Mouse (Mus musculus): ENCODE measurements around the gene Pabpn1. TPM values are rescaled to one million over a fixed set of nuclear protein-coding genes. Genes with fewer than 3 reads are reported as not detected.
A peak's percentile ranks its signal among the peaks of the same experiment; 100 is the strongest.

Gene Pabpn1
- polyA plus RNA-seq, 1 experiment, result 219 TPM

DNA sequence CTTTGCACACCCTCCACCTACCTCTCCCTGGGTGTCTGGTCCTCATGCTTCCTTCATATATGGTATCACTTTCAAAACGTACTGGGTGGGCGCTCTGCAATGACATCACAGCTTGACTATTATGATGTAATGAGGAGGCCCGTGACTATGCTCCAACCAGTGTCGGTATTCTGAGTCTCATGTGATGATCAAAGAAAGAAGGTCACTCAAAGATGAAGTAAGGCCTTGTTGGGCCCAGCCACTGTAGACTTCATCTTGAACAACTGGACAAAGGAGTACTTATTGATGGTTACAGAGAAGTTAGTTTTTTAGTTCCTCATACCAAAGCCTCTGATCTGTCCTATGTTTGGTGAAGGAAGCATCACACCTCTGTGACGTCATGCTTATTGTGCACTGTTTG is 21.4 kb upstream of the Pabpn1 start, which contains the start of gene Homez:
Homez (minus strand) TSS at position 101 of the 400 bp plus-strand sequence.
- DNase-seq, result no peak
- Histone ChIP-seq H3K4me3 (ENCODE audit: control insufficient read depth, insufficient read depth, low read length) (no peak within 1 kb of the TSS), H3K36me3 (ENCODE audit: control insufficient read depth, insufficient read depth, low read length) (no peaks in the 10 kb centered on the region), H3K27ac (ENCODE audit: control insufficient read depth, insufficient read depth, low read length) (no peak within 1 kb of the TSS), H3K27me3 (ENCODE audit: control insufficient read depth, insufficient read depth, low read length) (no peaks in the 10 kb centered on the region; the same call in 1 of the 2 replicates), H3K4me1 (replicated peaks; ENCODE audit: control insufficient read depth, insufficient read depth, low read length) (peaks cover 5% of the 10 kb centered on the region)
- TF ChIP-seq CTCF (IDR thresholded peaks at IDR 0.05; ENCODE audit: borderline replicate concordance, control insufficient read depth, extremely low read depth, insufficient read depth, low read length, poor library complexity) (no peak), POLR2A (IDR thresholded peaks at IDR 0.05; ENCODE audit: control insufficient read depth, extremely low read depth, insufficient read depth, low read length, poor library complexity) (no peak)
- WGBS, result 94% methylated on average over 5 of the region's 5 CpGs

DNA sequence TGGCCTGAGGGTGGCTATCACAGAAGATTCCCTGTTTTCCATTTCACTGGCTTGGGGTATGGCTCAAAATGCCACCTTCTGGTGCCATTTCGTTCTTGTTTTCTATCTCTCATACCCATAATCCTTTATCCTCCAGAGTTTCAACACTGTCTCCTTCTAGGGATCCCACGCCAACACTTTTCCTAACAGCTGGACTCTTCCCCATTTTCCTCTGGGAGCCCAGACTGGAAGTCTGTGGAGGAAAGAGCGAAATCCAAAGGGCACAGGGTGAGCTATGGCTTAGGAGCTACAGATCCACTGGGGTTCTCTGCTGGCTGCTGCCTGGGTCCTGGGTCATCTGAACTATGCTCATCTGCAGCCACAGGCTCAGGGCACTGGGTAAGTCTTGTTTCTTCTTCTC is 18.1 kb upstream of the Pabpn1 start:
- H3K27me3 ChIP-seq (ENCODE audit: control insufficient read depth, insufficient read depth, low read length), result no peaks in the 10 kb centered on the region; the same call in 1 of the 2 replicates

DNA sequence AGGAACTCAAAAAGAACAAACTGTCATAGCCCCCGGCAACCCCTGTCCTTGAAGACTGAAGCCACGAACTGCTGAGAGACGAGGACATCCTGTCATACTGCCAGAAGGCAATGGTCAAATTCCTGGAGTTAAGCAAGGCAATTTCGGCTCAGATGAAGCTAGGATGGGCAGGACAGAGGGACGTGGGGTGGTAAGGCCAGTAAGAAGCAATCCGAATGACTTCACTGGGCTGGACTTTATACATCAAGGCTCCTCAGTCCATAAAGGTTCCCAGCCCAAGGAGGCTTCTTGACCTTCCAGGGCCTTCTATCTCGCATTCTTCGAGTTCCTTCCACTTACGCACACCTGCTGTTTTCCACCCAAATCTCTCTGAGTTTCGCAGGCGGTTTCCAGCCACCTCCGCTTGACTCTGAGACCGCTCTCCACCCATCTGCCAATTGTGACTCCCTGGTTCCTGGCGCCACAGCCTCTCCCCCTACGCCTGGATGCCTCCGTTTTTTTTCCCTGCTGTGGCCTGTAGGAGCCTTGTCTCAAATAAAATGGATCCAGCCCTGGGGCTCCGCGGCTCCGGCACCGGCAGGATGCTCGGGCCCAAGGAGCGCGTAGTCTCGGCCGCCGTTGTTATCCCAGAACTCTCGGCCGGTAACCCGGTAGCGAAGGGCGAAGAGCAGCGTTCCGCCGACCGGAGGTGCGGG is 16.3 kb upstream of the Pabpn1 start:
- H3K27ac ChIP-seq (ENCODE audit: control insufficient read depth, insufficient read depth, low read length), result no peak overlapping the region
- H3K27me3 ChIP-seq (ENCODE audit: control insufficient read depth, insufficient read depth, low read length), result no peaks in the 10 kb centered on the region; the same call in 1 of the 2 replicates
- TF ChIP-seq POLR2A (IDR thresholded peaks at IDR 0.05; ENCODE audit: control insufficient read depth, extremely low read depth, insufficient read depth, low read length, poor library complexity), result no peak
- TF ChIP-seq CTCF (IDR thresholded peaks at IDR 0.05; ENCODE audit: borderline replicate concordance, control insufficient read depth, extremely low read depth, insufficient read depth, low read length, poor library complexity), result no peak
- no peaks in the 10 kb centered on the region for H3K36me3 ChIP-seq (ENCODE audit: control insufficient read depth, insufficient read depth, low read length)
- peaks cover 8% of the 10 kb centered on the region for H3K4me1 ChIP-seq (replicated peaks; ENCODE audit: control insufficient read depth, insufficient read depth, low read length)
- DNase-seq, result no peak
- WGBS, result 8% methylated on average over 36 of the region's 36 CpGs
- peak overlapping the region; percentile 56 for H3K4me3 ChIP-seq (ENCODE audit: control insufficient read depth, insufficient read depth, low read length)

More for the DNA sequence above, 18.1 kb upstream of the Pabpn1 start:
- H3K4me3 ChIP-seq (ENCODE audit: control insufficient read depth, insufficient read depth, low read length), result no peak overlapping the region
- no peaks in the 10 kb centered on the region for H3K36me3 ChIP-seq (ENCODE audit: control insufficient read depth, insufficient read depth, low read length)
- no peak overlapping the region for H3K27ac ChIP-seq (ENCODE audit: control insufficient read depth, insufficient read depth, low read length)
- DNase-seq, result no peak
- H3K4me1 ChIP-seq (replicated peaks; ENCODE audit: control insufficient read depth, insufficient read depth, low read length), result peaks cover 8% of the 10 kb centered on the region
- 97% methylated on average over 3 of the region's 3 CpGs for WGBS
- TF ChIP-seq CTCF (IDR thresholded peaks at IDR 0.05; ENCODE audit: borderline replicate concordance, control insufficient read depth, extremely low read depth, insufficient read depth, low read length, poor library complexity) (no peak), POLR2A (IDR thresholded peaks at IDR 0.05; ENCODE audit: control insufficient read depth, extremely low read depth, insufficient read depth, low read length, poor library complexity) (no peak)

DNA sequence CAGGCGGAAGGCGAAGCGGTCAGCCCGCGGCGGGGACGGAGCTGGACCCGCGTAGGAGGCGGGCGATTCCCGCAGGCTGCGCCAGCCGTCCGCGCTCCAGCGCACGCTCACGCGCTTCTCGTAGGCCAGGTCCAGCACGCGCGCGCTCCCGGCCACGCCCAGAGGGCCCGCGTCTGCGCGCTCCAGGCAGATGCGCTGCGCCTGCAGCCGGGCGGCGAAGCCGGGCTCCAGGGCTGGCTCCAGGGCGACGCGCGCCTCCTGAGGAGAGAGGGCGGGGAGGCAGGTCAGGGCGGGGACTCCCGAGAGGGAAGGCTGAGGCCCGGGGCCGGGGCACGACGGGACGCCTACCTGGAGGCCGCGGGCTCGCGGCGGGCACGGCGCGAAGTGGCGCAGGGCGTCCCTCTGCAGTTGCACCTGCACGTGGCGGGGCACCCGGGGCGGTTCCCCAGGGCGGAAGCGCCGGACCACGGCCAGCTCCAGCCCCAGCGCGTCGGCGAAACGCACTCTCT is 15.7 kb upstream of the Pabpn1 start:
- no peaks in the 10 kb centered on the region; the same call in 1 of the 2 replicates for H3K27me3 ChIP-seq (ENCODE audit: control insufficient read depth, insufficient read depth, low read length)
- DNase-seq, result peak; percentile 80
- peak overlapping the region; percentile 56 for H3K4me3 ChIP-seq (ENCODE audit: control insufficient read depth, insufficient read depth, low read length)
- no peak for TF ChIP-seq CTCF (IDR thresholded peaks at IDR 0.05; ENCODE audit: borderline replicate concordance, control insufficient read depth, extremely low read depth, insufficient read depth, low read length, poor library complexity)
- TF ChIP-seq POLR2A (IDR thresholded peaks at IDR 0.05; ENCODE audit: control insufficient read depth, extremely low read depth, insufficient read depth, low read length, poor library complexity), result 0 out of 2 replicates have a peak, but pooled peaks have one; percentile 12
- H3K36me3 ChIP-seq (ENCODE audit: control insufficient read depth, insufficient read depth, low read length), result no peaks in the 10 kb centered on the region
- H3K27ac ChIP-seq (ENCODE audit: control insufficient read depth, insufficient read depth, low read length), result no peak overlapping the region
- under 1% methylated on average over 72 of the region's 72 CpGs for WGBS
- H3K4me1 ChIP-seq (replicated peaks; ENCODE audit: control insufficient read depth, insufficient read depth, low read length), result peaks cover 8% of the 10 kb centered on the region

DNA sequence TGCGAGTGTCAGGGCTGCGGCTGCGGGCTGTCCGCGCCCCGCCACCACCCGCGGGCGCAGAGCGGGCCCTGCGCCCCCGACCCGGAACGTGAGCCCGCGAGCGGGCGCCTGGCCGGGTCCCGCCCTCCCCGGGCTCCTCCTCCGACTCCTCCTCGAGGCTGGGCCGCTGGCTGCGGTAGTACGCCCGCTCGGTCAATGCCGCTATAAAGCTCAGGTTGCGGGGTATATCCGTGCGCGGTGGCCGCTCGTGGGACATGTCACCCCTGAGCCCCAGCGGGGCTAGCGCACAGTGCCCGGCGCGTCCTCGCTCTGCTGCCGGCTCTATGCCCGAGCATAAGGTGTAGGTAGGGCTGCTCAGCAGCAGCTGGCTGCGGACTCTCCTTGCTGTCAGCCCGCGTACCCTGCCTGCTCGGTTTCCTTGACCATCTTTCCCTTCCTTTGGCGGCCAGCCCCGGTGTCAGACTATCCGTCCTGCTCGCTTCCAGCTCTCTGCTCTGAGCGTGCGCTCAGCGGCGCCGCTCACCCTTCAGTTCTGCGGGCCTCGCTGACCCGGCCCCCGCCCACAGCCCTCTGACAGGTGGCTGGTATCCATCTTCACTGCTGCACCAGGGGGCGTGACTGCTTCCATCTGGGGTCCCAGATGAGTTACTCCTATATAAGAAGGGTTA is 15.1 kb upstream of the Pabpn1 start, which contains the start of gene Ppp1r3e:
Ppp1r3e (minus strand) TSS at position 503 of the 668 bp plus-strand sequence.
- peaks cover 8% of the 10 kb centered on the region for H3K4me1 ChIP-seq (replicated peaks; ENCODE audit: control insufficient read depth, insufficient read depth, low read length)
- H3K27ac ChIP-seq (ENCODE audit: control insufficient read depth, insufficient read depth, low read length), result no peak within 1 kb of the TSS
- no peaks in the 10 kb centered on the region; the same call in 1 of the 2 replicates for H3K27me3 ChIP-seq (ENCODE audit: control insufficient read depth, insufficient read depth, low read length)
- WGBS, result under 1% methylated on average over 61 of the region's 61 CpGs
- peak; percentile 63 for DNase-seq
- TF ChIP-seq CTCF (IDR thresholded peaks at IDR 0.05; ENCODE audit: borderline replicate concordance, control insufficient read depth, extremely low read depth, insufficient read depth, low read length, poor library complexity) (no peak), POLR2A (IDR thresholded peaks at IDR 0.05; ENCODE audit: control insufficient read depth, extremely low read depth, insufficient read depth, low read length, poor library complexity) (no peak)
- peak within 1 kb of the TSS; percentile 56 for H3K4me3 ChIP-seq (ENCODE audit: control insufficient read depth, insufficient read depth, low read length)
- H3K36me3 ChIP-seq (ENCODE audit: control insufficient read depth, insufficient read depth, low read length), result no peaks in the 10 kb centered on the region

Data from thymus, adult 2 months (tissue).